Mouse (Mus musculus): ENCODE results near the gene 4430402I18Rik. TPM values are rescaled to one million over a fixed set of nuclear protein-coding genes. Genes with fewer than 3 reads are reported as not detected.

Gene 4430402I18Rik
- polyA plus RNA-seq, 1 experiment: not detected

DNA sequence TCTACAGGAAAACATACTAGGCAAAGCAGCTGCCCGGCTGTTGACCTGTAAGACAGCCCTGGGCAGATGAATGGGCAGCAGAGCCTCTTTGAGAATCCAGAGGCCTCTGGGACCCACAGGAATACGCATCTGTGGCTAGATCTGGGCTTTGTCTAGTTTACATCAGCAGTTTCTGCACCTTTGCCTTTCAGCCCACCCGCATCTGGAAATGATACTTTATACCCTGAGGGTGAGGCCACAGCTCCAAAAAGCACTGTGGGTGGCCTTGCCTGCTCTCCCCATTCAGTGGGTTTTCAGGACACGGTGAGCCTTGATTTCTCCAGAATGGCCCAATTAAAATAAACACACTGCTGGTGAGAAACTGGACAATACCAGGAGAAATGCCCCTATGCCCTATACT is 59.4 kb downstream of the 4430402I18Rik start:
- H3K4me3 ChIP-seq (replicated peaks): no peak overlapping the region
- H3K27me3 ChIP-seq (replicated peaks): peaks cover 8% of the 10 kb centered on the region
- peaks cover 33% of the 10 kb centered on the region for H3K4me1 ChIP-seq
- H3K36me3 ChIP-seq (replicated peaks; ENCODE audit: low read length): no peaks in the 10 kb centered on the region
- H3K9me3 ChIP-seq: peaks cover 3% of the 10 kb centered on the region; the same call in 1 of the 2 replicates
- TF ChIP-seq GATA1 (IDR thresholded peaks at IDR 0.05; ENCODE audit: borderline replicate concordance, low read length) (no peak), FLI1 (IDR thresholded peaks at IDR 0.05; ENCODE audit: low read length) (no peak)

DNA sequence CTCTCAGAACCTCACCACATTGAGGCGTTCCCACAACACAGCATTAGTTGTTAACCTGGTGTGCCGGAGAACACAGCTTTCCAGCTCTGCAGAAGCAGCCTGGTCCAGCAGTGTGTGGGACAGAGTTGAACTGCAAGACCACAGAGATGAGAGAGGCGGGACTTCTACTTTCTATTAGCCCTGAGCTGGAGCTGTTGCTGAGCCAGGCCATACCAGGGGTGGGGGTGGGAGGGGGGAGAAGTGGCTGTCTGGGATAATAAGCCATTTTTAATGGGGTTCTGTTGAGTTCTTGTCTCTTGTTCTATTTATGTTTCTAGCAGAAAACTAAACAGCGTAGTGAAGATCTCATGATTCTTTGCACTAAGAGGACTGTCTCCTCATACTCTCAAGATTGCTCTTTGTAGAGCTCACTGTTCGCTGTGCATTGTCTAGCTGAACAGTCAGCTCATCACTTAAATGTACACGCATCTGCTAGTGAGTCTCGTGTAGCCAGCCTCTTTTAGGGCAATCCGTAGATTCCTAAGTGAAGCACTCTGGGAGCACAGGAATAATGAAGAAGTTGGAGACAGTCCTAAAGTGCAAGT is 64.0 kb downstream of the 4430402I18Rik start:
- no peaks in the 10 kb centered on the region for H3K36me3 ChIP-seq (replicated peaks; ENCODE audit: low read length)
- H3K4me3 ChIP-seq (replicated peaks): no peak overlapping the region
- H3K4me1 ChIP-seq: peaks cover 43% of the 10 kb centered on the region
- peaks cover 3% of the 10 kb centered on the region; the same call in 1 of the 2 replicates for H3K9me3 ChIP-seq
- TF ChIP-seq FLI1 (IDR thresholded peaks at IDR 0.05; ENCODE audit: low read length): no peak
- TF ChIP-seq GATA1 (IDR thresholded peaks at IDR 0.05; ENCODE audit: borderline replicate concordance, low read length): no peak
- H3K27me3 ChIP-seq (replicated peaks): peaks cover 8% of the 10 kb centered on the region

DNA sequence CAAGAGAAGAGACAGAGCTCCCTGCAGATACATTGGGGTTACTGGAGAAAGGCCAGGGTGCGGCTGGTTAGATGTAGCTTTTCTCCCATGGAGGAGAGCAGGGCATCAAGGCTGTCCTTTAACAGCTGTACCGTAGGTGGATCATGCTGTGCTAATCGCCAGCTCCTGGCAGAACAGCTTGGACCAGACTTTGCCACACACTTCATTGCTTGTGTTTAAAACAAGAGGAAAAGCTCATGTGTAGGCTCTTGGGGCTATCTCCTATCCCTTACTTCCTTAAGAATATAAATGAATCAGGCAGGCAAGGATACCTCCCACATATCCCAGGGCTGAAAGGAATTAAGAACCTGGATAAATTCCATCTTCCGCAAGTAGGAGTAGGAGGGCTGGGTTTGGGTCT is 64.8 kb downstream of the 4430402I18Rik start:
- no peaks in the 10 kb centered on the region for H3K36me3 ChIP-seq (replicated peaks; ENCODE audit: low read length)
- H3K9me3 ChIP-seq: peaks cover 3% of the 10 kb centered on the region; the same call in 1 of the 2 replicates
- H3K4me3 ChIP-seq (replicated peaks): no peak overlapping the region
- TF ChIP-seq GATA1 (IDR thresholded peaks at IDR 0.05; ENCODE audit: borderline replicate concordance, low read length): no peak
- TF ChIP-seq FLI1 (IDR thresholded peaks at IDR 0.05; ENCODE audit: low read length): no peak
- peaks cover 44% of the 10 kb centered on the region for H3K4me1 ChIP-seq
- peaks cover 6% of the 10 kb centered on the region for H3K27me3 ChIP-seq (replicated peaks)

GRCm38 (mm10) chr19:28902111-28902510 is 65.5 kb downstream of the 4430402I18Rik start:
- TF ChIP-seq GATA1 (IDR thresholded peaks at IDR 0.05; ENCODE audit: borderline replicate concordance, low read length) (no peak), FLI1 (IDR thresholded peaks at IDR 0.05; ENCODE audit: low read length) (no peak)
- no peaks in the 10 kb centered on the region for H3K36me3 ChIP-seq (replicated peaks; ENCODE audit: low read length)
- H3K4me1 ChIP-seq: peaks cover 43% of the 10 kb centered on the region
- peaks cover 3% of the 10 kb centered on the region; the same call in 1 of the 2 replicates for H3K9me3 ChIP-seq
- no peak overlapping the region for H3K4me3 ChIP-seq (replicated peaks)
- H3K27me3 ChIP-seq (replicated peaks): peaks cover 2% of the 10 kb centered on the region

DNA sequence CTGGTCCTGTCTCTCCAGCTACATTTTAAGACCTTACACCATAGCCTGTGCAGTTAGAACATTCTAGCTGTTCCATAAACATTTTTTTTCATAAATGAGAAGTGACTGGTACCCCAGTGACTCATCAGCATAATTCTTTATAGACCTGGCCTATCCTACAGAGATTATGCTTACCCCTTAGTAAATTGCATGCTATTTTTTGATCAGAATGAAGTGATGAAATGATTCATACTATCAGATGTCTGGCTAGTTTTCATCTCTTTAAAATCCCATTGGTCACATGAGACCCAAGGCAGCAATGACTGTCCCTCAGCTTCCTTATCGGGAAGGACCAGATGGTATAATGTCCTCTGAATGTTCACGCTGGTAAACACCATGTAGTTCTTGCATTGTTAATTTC is 66.8 kb downstream of the 4430402I18Rik start:
- H3K9me3 ChIP-seq: peaks cover 3% of the 10 kb centered on the region; the same call in 1 of the 2 replicates
- no peak for TF ChIP-seq FLI1 (IDR thresholded peaks at IDR 0.05; ENCODE audit: low read length)
- no peak for TF ChIP-seq GATA1 (IDR thresholded peaks at IDR 0.05; ENCODE audit: borderline replicate concordance, low read length)
- no peak overlapping the region for H3K4me3 ChIP-seq (replicated peaks)
- no peaks in the 10 kb centered on the region for H3K27me3 ChIP-seq (replicated peaks)
- no peaks in the 10 kb centered on the region for H3K36me3 ChIP-seq (replicated peaks; ENCODE audit: low read length)
- peaks cover 41% of the 10 kb centered on the region for H3K4me1 ChIP-seq

GRCm38 (mm10) chr19:28897497-28897896 is 70.1 kb downstream of the 4430402I18Rik start:
- Histone ChIP-seq H3K9me3 (no peaks in the 10 kb centered on the region), H3K4me3 (replicated peaks) (no peak overlapping the region), H3K27me3 (replicated peaks) (no peaks in the 10 kb centered on the region), H3K36me3 (replicated peaks; ENCODE audit: low read length) (no peaks in the 10 kb centered on the region), H3K4me1 (peaks cover 35% of the 10 kb centered on the region)
- no peak for TF ChIP-seq FLI1 (IDR thresholded peaks at IDR 0.05; ENCODE audit: low read length)
- TF ChIP-seq GATA1 (IDR thresholded peaks at IDR 0.05; ENCODE audit: borderline replicate concordance, low read length): no peak

DNA sequence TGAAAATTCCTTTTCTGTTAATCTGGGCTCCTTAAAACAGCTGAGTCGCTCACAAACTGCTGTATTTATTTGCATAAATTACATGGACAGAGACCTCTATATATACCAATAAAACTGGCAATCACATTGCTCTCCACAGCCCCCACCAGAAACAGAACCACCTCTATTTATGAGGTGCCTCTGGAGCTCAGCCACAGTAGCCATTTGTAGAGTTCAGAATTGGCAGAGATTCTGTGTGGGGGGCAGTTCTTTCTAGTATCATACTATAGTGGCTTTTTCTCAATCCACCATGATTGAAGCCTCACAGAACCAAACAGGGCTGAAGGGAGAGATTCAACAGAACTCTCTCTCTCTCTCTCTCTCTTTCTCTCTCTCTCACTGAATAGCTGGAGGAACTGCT is 71.0 kb downstream of the 4430402I18Rik start:
- peaks cover 27% of the 10 kb centered on the region for H3K4me1 ChIP-seq
- H3K9me3 ChIP-seq: no peaks in the 10 kb centered on the region
- TF ChIP-seq FLI1 (IDR thresholded peaks at IDR 0.05; ENCODE audit: low read length) (no peak), GATA1 (IDR thresholded peaks at IDR 0.05; ENCODE audit: borderline replicate concordance, low read length) (no peak)
- no peaks in the 10 kb centered on the region for H3K27me3 ChIP-seq (replicated peaks)
- H3K36me3 ChIP-seq (replicated peaks; ENCODE audit: low read length): no peaks in the 10 kb centered on the region
- no peak overlapping the region for H3K4me3 ChIP-seq (replicated peaks)

DNA sequence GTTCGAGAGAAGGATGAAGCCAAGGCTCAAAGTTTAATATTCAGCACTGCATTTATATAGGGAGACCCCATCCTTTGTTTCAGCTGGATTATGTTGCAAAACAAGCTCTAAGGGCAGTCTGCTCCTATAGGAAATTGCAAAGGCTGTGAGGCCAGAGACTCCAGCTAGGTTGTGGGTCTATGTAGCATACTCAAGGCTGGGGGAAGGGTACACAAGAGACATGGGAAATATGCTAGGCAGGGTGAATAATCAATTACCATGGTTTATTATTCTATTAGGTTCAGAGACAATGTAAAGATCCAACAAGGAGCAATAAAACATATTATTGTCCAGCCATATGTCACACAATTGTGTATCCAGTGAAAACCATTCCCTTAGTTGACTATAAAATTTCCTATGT is 75.7 kb downstream of the 4430402I18Rik start:
- no peaks in the 10 kb centered on the region for H3K27me3 ChIP-seq (replicated peaks)
- no peak overlapping the region for H3K4me3 ChIP-seq (replicated peaks)
- H3K9me3 ChIP-seq: no peaks in the 10 kb centered on the region
- H3K4me1 ChIP-seq: peaks cover 25% of the 10 kb centered on the region
- no peaks in the 10 kb centered on the region for H3K36me3 ChIP-seq (replicated peaks; ENCODE audit: low read length)
- no peak for TF ChIP-seq GATA1 (IDR thresholded peaks at IDR 0.05; ENCODE audit: borderline replicate concordance, low read length)
- TF ChIP-seq FLI1 (IDR thresholded peaks at IDR 0.05; ENCODE audit: low read length): no peak

DNA sequence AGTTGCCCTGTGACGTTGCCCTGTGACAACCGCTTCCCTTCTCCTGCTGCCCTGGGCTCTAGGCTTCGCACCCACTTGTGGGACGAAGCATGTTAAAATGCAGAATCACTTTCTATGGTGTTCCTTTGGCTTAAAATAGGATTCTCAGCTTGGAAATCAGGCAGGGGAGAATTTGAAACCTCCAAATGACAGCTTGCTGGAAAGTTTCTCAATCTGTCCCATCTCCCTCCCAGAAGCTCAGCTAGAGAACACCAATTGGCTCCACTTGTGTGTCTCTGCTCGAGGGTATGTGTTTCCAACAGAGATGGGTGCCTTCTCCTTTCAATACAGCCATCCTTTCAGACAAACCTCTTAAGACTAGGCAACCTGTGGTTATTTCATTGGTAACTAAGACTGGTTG is 76.4 kb downstream of the 4430402I18Rik start:
- H3K4me3 ChIP-seq (replicated peaks): no peak overlapping the region
- H3K27me3 ChIP-seq (replicated peaks): no peaks in the 10 kb centered on the region
- no peaks in the 10 kb centered on the region for H3K36me3 ChIP-seq (replicated peaks; ENCODE audit: low read length)
- TF ChIP-seq GATA1 (IDR thresholded peaks at IDR 0.05; ENCODE audit: borderline replicate concordance, low read length): no peak
- no peak for TF ChIP-seq FLI1 (IDR thresholded peaks at IDR 0.05; ENCODE audit: low read length)
- no peaks in the 10 kb centered on the region for H3K9me3 ChIP-seq
- H3K4me1 ChIP-seq: peaks cover 31% of the 10 kb centered on the region

- H3K36me3 ChIP-seq (replicated peaks; ENCODE audit: low read length): no peaks in the 10 kb centered on the region
- no peak overlapping the region for H3K4me3 ChIP-seq (replicated peaks)
- H3K4me1 ChIP-seq: peaks cover 35% of the 10 kb centered on the region
- no peak for TF ChIP-seq FLI1 (IDR thresholded peaks at IDR 0.05; ENCODE audit: low read length)
- TF ChIP-seq GATA1 (IDR thresholded peaks at IDR 0.05; ENCODE audit: borderline replicate concordance, low read length): no peak
- H3K27me3 ChIP-seq (replicated peaks): no peaks in the 10 kb centered on the region
- H3K9me3 ChIP-seq: no peaks in the 10 kb centered on the region
Observed at GRCm38 (mm10) chr19:28889251-28889650, 78.3 kb downstream of the 4430402I18Rik start.
